Mouse (Mus musculus) limb, embryonic 14.5 days (tissue): ENCODE measurements around the gene Mt1. TPM values are rescaled to one million over a fixed set of nuclear protein-coding genes. Genes with fewer than 3 reads are reported as not detected.

ENCODE experiments used
- ATAC-seq: fragments of 200-750 bp; cut with Nextera tagmentation; 2 replicates; pipeline ENCODE4 v1.8.0; 2017; ENCODE audit warnings: low read depth, moderate number of reproducible peaks, moderate TSS enrichment; ENCODE audit not compliant: low FRiP score
- DNase-seq: peaks from one replicate; pipeline ENCODE4 v3.0.0-alpha.2; 2015; ENCODE audit warnings: low spot score
- H3K27ac ChIP-seq: fragments of 300-500 bp; sonication (generic); replicated peaks from 2 replicates; pipeline ENCODE4 v1.5.1; 2014; ENCODE audit warnings: low read depth, mild to moderate bottlenecking, low read length, moderate library complexity, mixed read lengths
- H3K27me3 ChIP-seq: fragments of 300-500 bp; sonication (generic); 2 replicates; pipeline ENCODE4 v1.6.1; 2014; ENCODE audit warnings: low read length, mixed read lengths; ENCODE audit not compliant: control insufficient read depth, insufficient read depth
- H3K36me3 ChIP-seq: fragments of 300-500 bp; sonication (generic); 2 replicates; pipeline ENCODE4 v1.6.1; 2014; ENCODE audit warnings: mild to moderate bottlenecking, low read length, moderate library complexity, mixed read lengths; ENCODE audit not compliant: control insufficient read depth, insufficient read depth
- H3K4me1 ChIP-seq: fragments of 300-500 bp; sonication (generic); 2 replicates; pipeline ENCODE4 v1.6.1; 2014; ENCODE audit warnings: antibody characterized with exemption, low read length, mixed read lengths; ENCODE audit not compliant: control insufficient read depth, insufficient read depth
- H3K4me2 ChIP-seq: fragments of 300-500 bp; sonication (generic); replicated peaks from 2 replicates; pipeline ENCODE4 v1.6.1; 2014; ENCODE audit warnings: low read depth, mild to moderate bottlenecking, low read length, moderate library complexity; ENCODE audit not compliant: severe bottlenecking
- H3K4me3 ChIP-seq: fragments of 300-500 bp; sonication (generic); replicated peaks from 2 replicates; pipeline ENCODE4 v1.5.1; 2014; ENCODE audit warnings: low read length
- H3K9ac ChIP-seq: fragments of 300-500 bp; sonication (generic); 2 replicates; pipeline ENCODE4 v1.6.1; 2014; ENCODE audit warnings: mild to moderate bottlenecking, low read depth, low read length, moderate library complexity; ENCODE audit not compliant: severe bottlenecking
- H3K9me3 ChIP-seq: fragments of 300-500 bp; sonication (generic); 2 replicates; pipeline ENCODE4 v1.6.1; 2016; ENCODE audit warnings: low read length; ENCODE audit not compliant: control insufficient read depth
- POLR2A ChIP-seq: fragments of 200-500 bp; IDR thresholded peaks from 2 replicates; pipeline ENCODE4 v1.8.0; 2012; ENCODE audit warnings: inconsistent platforms, mild to moderate bottlenecking, moderate library complexity, borderline replicate concordance; ENCODE audit not compliant: insufficient read depth, insufficient read length; ENCODE audit errors: extremely low read depth
- WGBS: fragments of 180-500 bp; shearing (Covaris S2); extraction: QIAGEN DNeasy Blood & Tissue Kit; methylation state at CpG from one replicate; pipeline ENCODE4 v1.1.7; 2014; 5-methylcytosine and 5-hydroxymethylcytosine counted together
- polyA plus RNA-seq, 2 experiments: library from polyadenylated mRNA; depleted of rRNA in 1 of 2; stranded (reverse) in 1 of 2; unstranded in 1 of 2; fragments of >200 nt; fragmentation: Nextera tagmentation in 1 of 2; extraction: Ambion mirVana in 1 of 2; gene quantifications; 2 replicates each; pipeline versions ENCODE4 v1.2.1 to v1.2.3; 2012 to 2014

Gene Mt1
- polyA plus RNA-seq, 2 experiments, result 91.7 to 158 TPM

GRCm38 (mm10) chr8:94173848-94174403 lies 5.0 kb upstream of the Mt1 start:
- DNase-seq (no peak), ATAC-seq (no peak)
- no peak overlapping the region for H3K9ac ChIP-seq
- H3K27ac ChIP-seq, result no peak overlapping the region
- no peaks in the 10 kb centered on the region for H3K36me3 ChIP-seq
- WGBS, result 49% methylated on average over 11 of the region's 11 CpGs
- H3K4me3 ChIP-seq, result no peak overlapping the region
- no peak for TF ChIP-seq POLR2A
- H3K9me3 ChIP-seq, result no peaks in the 10 kb centered on the region
- peak overlapping the region; percentile 87; the same call in 1 of the 2 replicates for H3K4me2 ChIP-seq
- H3K27me3 ChIP-seq, result peaks cover 82% of the 10 kb centered on the region
- peaks cover 19% of the 10 kb centered on the region for H3K4me1 ChIP-seq

GRCm38 (mm10) chr8:94174619-94175213 lies 4.2 kb upstream of the Mt1 start:
- Histone ChIP-seq H3K9me3 (no peaks in the 10 kb centered on the region), H3K4me2 (no peak overlapping the region), H3K4me1 (peaks cover 25% of the 10 kb centered on the region), H3K4me3 (no peak overlapping the region), H3K27ac (no peak overlapping the region), H3K9ac (no peak overlapping the region), H3K36me3 (no peaks in the 10 kb centered on the region), H3K27me3 (peaks cover 90% of the 10 kb centered on the region)
- WGBS, result 31% methylated on average over 7 of the region's 7 CpGs
- no peak for TF ChIP-seq POLR2A
- DNase-seq, result no peak
- no peak for ATAC-seq

DNA sequence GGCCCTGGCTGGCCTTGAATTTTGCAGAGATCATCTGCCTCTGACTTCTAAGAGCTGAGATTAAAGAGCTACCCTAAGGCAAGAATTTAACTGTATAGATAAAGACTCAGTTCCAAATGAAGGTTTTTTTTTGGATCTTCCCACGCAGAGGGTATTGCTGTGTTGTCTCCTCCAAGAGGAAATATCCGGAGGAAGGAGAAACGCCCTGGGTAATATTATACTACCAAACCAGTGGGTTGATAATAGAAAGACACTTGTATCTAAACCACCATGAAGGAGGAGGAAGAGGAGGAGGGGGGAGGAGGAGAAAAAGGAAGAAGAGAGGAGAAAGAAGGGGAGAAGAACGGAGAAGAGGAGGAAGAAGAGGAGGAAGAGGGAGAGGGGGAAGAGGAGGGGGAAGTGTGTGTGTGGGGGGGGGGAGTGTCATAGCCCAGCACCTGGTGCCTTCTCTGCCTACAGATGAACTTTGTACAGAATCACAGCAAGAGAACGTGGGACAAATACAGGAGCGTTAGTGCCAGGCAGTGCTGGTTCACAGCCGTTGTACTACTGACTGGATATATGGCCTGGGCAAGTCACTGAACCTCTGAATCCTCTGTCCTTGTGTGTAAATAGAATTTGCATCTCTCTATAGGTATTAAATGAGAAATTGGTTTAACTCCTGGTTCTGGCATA lies 1.0 kb upstream of the Mt1 start:
- Histone ChIP-seq H3K36me3 (no peaks in the 10 kb centered on the region), H3K4me2 (no peak overlapping the region), H3K9ac (no peak overlapping the region), H3K27ac (no peak overlapping the region), H3K4me3 (no peak overlapping the region), H3K9me3 (no peaks in the 10 kb centered on the region), H3K4me1 (peaks cover 14% of the 10 kb centered on the region), H3K27me3 (peaks cover 94% of the 10 kb centered on the region)
- no peak for DNase-seq
- 58% methylated on average over 7 of the region's 7 CpGs for WGBS
- no peak for TF ChIP-seq POLR2A
- no peak for ATAC-seq

- no peak for TF ChIP-seq POLR2A
- Histone ChIP-seq H3K27me3 (peaks cover 94% of the 10 kb centered on the region), H3K36me3 (no peaks in the 10 kb centered on the region), H3K9me3 (no peaks in the 10 kb centered on the region), H3K9ac (no peak overlapping the region), H3K4me2 (peak overlapping the region; percentile 56), H3K4me3 (peak overlapping the region; percentile 44), H3K27ac (no peak overlapping the region), H3K4me1 (peaks cover 20% of the 10 kb centered on the region; the same call in 1 of the 2 replicates)
- no peak for DNase-seq
- no peak for ATAC-seq
- WGBS, result 5% methylated on average over 25 of the region's 25 CpGs
Observed at GRCm38 (mm10) chr8:94179713-94180560, 1.1 kb downstream of the Mt1 start.

GRCm38 (mm10) chr8:94180561-94180908 lies 1.7 kb downstream of the Mt1 start:
- peaks cover 20% of the 10 kb centered on the region; the same call in 1 of the 2 replicates for H3K4me1 ChIP-seq
- ATAC-seq, result no peak
- 80% methylated on average over 1 of the region's 1 CpGs for WGBS
- no peak overlapping the region for H3K27ac ChIP-seq
- H3K27me3 ChIP-seq, result peaks cover 88% of the 10 kb centered on the region
- DNase-seq, result no peak
- H3K4me3 ChIP-seq, result no peak overlapping the region; the same call in 1 of the 2 replicates
- TF ChIP-seq POLR2A, result no peak
- H3K4me2 ChIP-seq, result no peak overlapping the region
- no peak overlapping the region for H3K9ac ChIP-seq
- H3K9me3 ChIP-seq, result no peaks in the 10 kb centered on the region
- H3K36me3 ChIP-seq, result no peaks in the 10 kb centered on the region
